Mouse (Mus musculus) limb, embryonic 11.5 days (tissue): ENCODE measurements around the gene Tshb. TPM values are rescaled to one million over a fixed set of nuclear protein-coding genes. Genes with fewer than 3 reads are reported as not detected.

Source experiments
- ATAC-seq: fragments of 200-750 bp; cut with Nextera tagmentation; 2 replicates; pipeline ENCODE4 v1.8.0; 2017; ENCODE audit warnings: low read depth; ENCODE audit not compliant: insufficient number of reproducible peaks, low FRiP score, low TSS enrichment
- DNase-seq: peaks from one replicate; pipeline ENCODE4 v3.0.0-alpha.2; 2015; ENCODE audit warnings: low spot score
- H3K27ac ChIP-seq: fragments of 300-500 bp; sonication (generic); replicated peaks from 2 replicates; pipeline ENCODE4 v1.5.1; 2014; ENCODE audit warnings: low read depth, mild to moderate bottlenecking, low read length
- H3K27me3 ChIP-seq: fragments of 300-500 bp; sonication (generic); 2 replicates; pipeline ENCODE4 v1.6.1; 2014; ENCODE audit warnings: mild to moderate bottlenecking, low read length, mixed read lengths; ENCODE audit not compliant: control insufficient read depth, insufficient read depth
- H3K36me3 ChIP-seq: fragments of 300-500 bp; sonication (generic); 2 replicates; pipeline ENCODE4 v1.6.1; 2014; ENCODE audit warnings: mild to moderate bottlenecking, low read length, moderate library complexity, mixed read lengths; ENCODE audit not compliant: control insufficient read depth, insufficient read depth
- H3K4me1 ChIP-seq: fragments of 300-500 bp; sonication (generic); 2 replicates; pipeline ENCODE4 v1.6.1; 2014; ENCODE audit warnings: low read length, mixed read lengths; ENCODE audit not compliant: control insufficient read depth, insufficient read depth
- H3K4me2 ChIP-seq: fragments of 300-500 bp; sonication (generic); 2 replicates; pipeline ENCODE4 v1.6.1; 2014; ENCODE audit warnings: low read depth, mild to moderate bottlenecking, moderate library complexity; ENCODE audit not compliant: severe bottlenecking
- H3K4me3 ChIP-seq: fragments of 300-500 bp; sonication (generic); 2 replicates; pipeline ENCODE4 v1.5.1; 2014; ENCODE audit warnings: low read depth, low read length
- H3K9ac ChIP-seq: fragments of 300-500 bp; sonication (generic); 2 replicates; pipeline ENCODE4 v1.6.1; 2014; ENCODE audit warnings: mild to moderate bottlenecking, low read length
- H3K9me3 ChIP-seq: fragments of 300-500 bp; sonication (generic); 2 replicates; pipeline ENCODE4 v1.6.1; 2016; ENCODE audit warnings: low read length; ENCODE audit not compliant: control insufficient read depth
- WGBS: fragments of 180-500 bp; shearing (Covaris S2); extraction: QIAGEN DNeasy Blood & Tissue Kit; methylation state at CpG from one replicate; pipeline ENCODE4 v1.1.7; 2014; 5-methylcytosine and 5-hydroxymethylcytosine counted together
- polyA plus RNA-seq: library from polyadenylated mRNA; unstranded; fragments of >200 nt; fragmentation: Nextera tagmentation; extraction: Ambion mirVana; gene quantifications from 2 replicates; pipeline ENCODE4 v1.2.1, GENCODE M21; 2014

The Tshb gene
- polyA plus RNA-seq, 1 experiment from 2014 or later: 0.07 TPM

DNA sequence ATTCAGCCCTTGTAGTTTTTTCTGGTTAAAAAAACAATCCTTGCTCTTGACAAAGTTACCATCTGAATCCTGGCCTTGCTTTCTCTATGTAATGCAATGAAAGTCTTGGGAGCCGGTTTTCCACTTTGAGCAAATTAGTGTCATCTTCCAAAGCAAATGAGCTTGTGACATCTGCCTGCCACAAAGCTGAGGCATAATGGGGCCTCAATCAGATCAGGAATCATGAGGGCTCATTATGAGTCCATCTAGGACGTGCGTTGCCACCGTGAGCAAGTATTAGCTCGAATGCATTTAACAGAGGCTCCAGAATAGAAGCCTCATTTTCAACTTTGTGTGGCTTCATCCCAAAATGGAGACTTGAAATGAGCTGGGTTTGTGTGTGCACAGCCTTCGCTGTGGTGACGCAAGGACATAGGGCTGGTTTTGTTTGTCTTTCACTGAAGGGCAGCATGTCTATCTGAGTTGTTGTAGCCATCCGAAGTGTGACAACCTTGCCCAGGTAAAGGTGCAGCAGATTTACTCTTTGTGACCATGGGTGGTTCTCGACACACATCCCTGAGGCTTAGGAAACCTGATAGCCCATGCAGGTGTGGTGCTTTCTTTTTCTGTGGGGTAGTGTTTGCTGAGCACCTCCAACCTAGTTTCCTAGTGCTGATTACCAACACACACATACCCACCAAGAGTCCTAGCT, 38.6 kb downstream of the Tshb start:
- H3K9me3 ChIP-seq: no peaks in the 10 kb centered on the region
- H3K27ac ChIP-seq: no peak overlapping the region
- WGBS: 90% methylated on average over 9 of the region's 9 CpGs
- H3K4me1 ChIP-seq: no peaks in the 10 kb centered on the region
- no peak overlapping the region for H3K4me2 ChIP-seq
- DNase-seq (no peak), ATAC-seq (no peak)
- H3K36me3 ChIP-seq: no peaks in the 10 kb centered on the region
- no peaks in the 10 kb centered on the region for H3K27me3 ChIP-seq
- no peak overlapping the region for H3K9ac ChIP-seq
- no peak overlapping the region for H3K4me3 ChIP-seq

DNA sequence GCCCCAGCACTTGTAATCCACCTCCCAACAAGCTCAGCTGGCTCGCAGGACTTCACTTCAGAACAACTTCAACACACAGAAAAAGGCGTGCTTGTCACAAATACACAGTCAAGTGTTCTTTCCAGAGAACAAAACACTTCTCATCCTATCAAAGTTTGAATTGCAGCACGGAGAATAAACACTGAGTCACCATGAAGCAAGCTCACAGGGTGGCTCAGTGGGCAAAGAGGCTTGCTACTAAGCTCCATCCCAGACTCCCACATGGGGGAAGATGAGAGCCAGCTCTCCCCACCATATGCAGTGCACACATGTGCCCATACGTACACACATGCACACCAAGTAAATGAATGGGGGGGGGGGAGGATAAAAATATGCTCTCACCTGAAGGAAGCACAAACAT, 39.3 kb downstream of the Tshb start:
- ATAC-seq (no peak), DNase-seq (no peak)
- Histone ChIP-seq H3K36me3 (no peaks in the 10 kb centered on the region), H3K4me3 (no peak overlapping the region), H3K9ac (no peak overlapping the region), H3K27ac (no peak overlapping the region), H3K4me1 (no peaks in the 10 kb centered on the region; the same call in 1 of the 2 replicates), H3K27me3 (no peaks in the 10 kb centered on the region), H3K4me2 (no peak overlapping the region), H3K9me3 (no peaks in the 10 kb centered on the region)
- 75% methylated on average over 4 of the region's 4 CpGs for WGBS

DNA sequence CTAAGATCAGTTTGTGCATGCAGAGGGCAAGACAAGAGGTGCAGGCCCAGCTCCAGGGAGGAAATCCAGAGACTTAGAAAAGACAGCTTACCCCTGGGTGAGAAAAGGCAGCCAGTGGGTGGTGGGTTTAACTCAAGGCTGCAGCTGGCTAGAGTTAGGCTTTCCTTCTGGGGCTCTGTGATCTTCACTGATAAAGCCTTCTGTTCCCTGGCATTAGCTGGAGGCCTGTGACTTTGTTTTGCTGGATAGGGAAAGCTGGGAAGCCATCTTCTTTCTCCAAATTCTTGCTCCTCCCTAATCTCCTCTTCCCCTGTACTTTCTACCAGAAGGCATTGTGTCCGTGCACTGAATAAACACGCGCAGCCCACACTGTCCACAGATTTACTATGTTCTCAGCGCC, 39.8 kb downstream of the Tshb start:
- Histone ChIP-seq H3K4me1 (no peaks in the 10 kb centered on the region; the same call in 1 of the 2 replicates), H3K27ac (no peak overlapping the region), H3K4me3 (no peak overlapping the region), H3K36me3 (no peaks in the 10 kb centered on the region), H3K27me3 (no peaks in the 10 kb centered on the region), H3K9me3 (no peaks in the 10 kb centered on the region), H3K4me2 (no peak overlapping the region), H3K9ac (no peak overlapping the region)
- ATAC-seq: no peak
- 79% methylated on average over 4 of the region's 4 CpGs for WGBS
- DNase-seq: no peak

DNA sequence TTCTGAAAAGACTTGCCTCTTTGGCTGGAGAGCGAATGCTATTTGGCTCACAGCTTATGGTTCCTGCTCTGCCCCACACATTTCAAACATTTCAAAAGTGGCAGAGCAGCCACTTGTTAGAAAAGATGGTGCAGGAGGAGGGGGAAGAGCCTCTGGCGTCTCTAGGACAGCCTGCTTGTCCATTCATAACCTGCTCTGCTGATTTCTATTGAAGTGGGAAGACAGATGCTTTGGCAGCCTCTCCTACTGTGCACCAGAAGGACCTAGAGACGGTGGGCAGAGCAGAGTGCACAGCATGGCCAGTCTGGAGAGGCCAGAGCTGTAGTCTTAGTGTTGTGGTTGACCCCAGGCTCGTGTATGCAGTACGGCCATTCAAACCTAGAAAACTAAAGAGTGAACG, 43.6 kb downstream of the Tshb start:
- ATAC-seq: no peak
- no peak for DNase-seq
- WGBS: 89% methylated on average over 6 of the region's 6 CpGs
- H3K4me1 ChIP-seq: peaks cover 2% of the 10 kb centered on the region; the same call in 1 of the 2 replicates
- H3K27ac ChIP-seq: no peak overlapping the region
- no peaks in the 10 kb centered on the region for H3K9me3 ChIP-seq
- 0 out of 2 replicates have a peak, but pooled peaks cover 2% of the 10 kb centered on the region for H3K27me3 ChIP-seq
- no peaks in the 10 kb centered on the region for H3K36me3 ChIP-seq
- H3K4me2 ChIP-seq: no peak overlapping the region
- no peak overlapping the region for H3K9ac ChIP-seq
- no peak overlapping the region for H3K4me3 ChIP-seq

DNA sequence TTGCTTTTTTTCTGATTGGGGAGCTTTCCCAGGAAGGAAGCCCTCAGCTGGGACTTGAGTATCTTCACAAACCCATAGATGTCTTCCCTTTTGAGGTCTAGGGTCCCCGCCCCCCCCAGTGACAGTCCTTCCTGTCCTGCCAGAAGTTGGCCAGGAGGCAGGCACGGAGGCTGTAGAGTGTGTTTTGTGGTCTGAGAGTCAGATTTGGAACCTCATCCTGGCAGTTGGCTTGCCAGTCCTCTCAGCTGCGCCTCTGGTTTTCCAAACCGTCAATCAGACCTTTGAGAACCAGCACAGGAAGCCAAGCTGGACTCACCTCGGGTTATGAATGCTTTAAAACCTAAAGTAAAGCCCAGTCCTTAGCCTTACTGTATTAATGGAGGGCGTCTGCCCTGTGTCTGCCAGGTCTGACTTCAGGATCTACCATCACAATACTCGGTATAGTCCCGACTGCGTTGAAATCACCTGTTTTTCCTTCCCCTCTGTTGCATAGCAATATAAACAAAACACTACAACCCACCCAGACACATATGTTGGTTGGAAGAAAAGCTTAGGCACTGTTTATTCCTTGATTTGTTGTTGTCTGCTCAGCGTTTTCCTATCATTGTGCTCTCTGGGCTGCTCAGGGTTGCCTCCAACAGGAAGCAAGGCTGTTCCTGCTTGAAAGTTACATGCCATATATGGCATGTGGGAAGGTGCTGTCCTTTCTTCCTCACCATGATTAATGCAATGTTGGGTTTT, 44.2 kb downstream of the Tshb start:
- ATAC-seq (no peak), DNase-seq (no peak)
- no peak overlapping the region for H3K4me2 ChIP-seq
- H3K9ac ChIP-seq: no peak overlapping the region
- no peaks in the 10 kb centered on the region for H3K36me3 ChIP-seq
- H3K4me1 ChIP-seq: peaks cover 2% of the 10 kb centered on the region; the same call in 1 of the 2 replicates
- H3K4me3 ChIP-seq: no peak overlapping the region
- no peaks in the 10 kb centered on the region for H3K9me3 ChIP-seq
- no peak overlapping the region for H3K27ac ChIP-seq
- 81% methylated on average over 10 of the region's 10 CpGs for WGBS
- H3K27me3 ChIP-seq: 0 out of 2 replicates have a peak, but pooled peaks cover 2% of the 10 kb centered on the region

DNA sequence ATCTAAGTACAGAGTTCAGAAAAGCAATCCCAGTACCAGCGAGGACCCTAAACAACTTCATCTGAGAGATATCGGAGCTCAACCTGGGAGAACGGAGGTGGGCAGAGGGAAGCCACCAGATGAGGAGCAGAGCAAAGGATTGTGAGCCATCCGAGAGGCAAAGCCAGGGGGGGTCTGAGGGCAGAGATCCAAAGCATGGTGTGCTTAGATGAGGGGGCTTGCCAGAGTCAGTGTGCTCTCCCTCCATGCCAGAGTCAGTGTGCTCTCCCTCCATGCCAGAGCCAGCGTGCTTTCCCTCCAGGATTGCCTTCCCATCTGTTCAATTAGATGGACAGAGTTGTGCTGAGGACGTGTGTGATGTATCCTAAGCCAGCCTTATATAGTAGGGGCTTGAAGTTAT, 45.4 kb downstream of the Tshb start:
- Histone ChIP-seq H3K27me3 (0 out of 2 replicates have a peak, but pooled peaks cover 2% of the 10 kb centered on the region), H3K27ac (no peak overlapping the region), H3K36me3 (no peaks in the 10 kb centered on the region), H3K9ac (no peak overlapping the region), H3K9me3 (no peaks in the 10 kb centered on the region), H3K4me3 (no peak overlapping the region), H3K4me2 (no peak overlapping the region), H3K4me1 (peaks cover 2% of the 10 kb centered on the region; the same call in 1 of the 2 replicates)
- ATAC-seq (no peak), DNase-seq (no peak)
- 76% methylated on average over 6 of the region's 6 CpGs for WGBS

DNA sequence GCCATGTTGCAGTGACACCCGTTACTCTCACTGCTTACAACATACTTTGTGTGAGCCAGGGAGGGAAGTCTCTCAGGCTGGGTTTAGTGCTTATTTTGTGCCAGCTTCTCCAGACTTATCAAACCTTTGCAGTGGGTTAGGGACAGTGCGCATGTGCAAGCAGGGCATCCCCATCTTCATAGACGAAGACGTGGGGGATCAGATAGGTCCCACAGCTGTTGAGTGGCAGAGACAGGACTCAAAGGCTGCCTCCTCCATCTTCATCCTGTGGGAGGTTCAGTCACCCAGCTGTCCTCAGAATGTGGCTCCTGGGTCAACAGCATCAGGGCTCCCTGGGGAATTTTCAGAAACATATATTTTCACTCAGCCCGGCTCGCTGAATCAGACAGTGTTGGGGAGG, 46.1 kb downstream of the Tshb start:
- H3K4me3 ChIP-seq: no peak overlapping the region
- 0 out of 2 replicates have a peak, but pooled peaks cover 2% of the 10 kb centered on the region for H3K27me3 ChIP-seq
- no peaks in the 10 kb centered on the region for H3K36me3 ChIP-seq
- H3K9ac ChIP-seq: no peak overlapping the region
- no peak overlapping the region for H3K4me2 ChIP-seq
- no peaks in the 10 kb centered on the region for H3K9me3 ChIP-seq
- H3K27ac ChIP-seq: no peak overlapping the region
- DNase-seq (no peak), ATAC-seq (no peak)
- 78% methylated on average over 6 of the region's 6 CpGs for WGBS
- H3K4me1 ChIP-seq: peaks cover 2% of the 10 kb centered on the region; the same call in 1 of the 2 replicates

DNA sequence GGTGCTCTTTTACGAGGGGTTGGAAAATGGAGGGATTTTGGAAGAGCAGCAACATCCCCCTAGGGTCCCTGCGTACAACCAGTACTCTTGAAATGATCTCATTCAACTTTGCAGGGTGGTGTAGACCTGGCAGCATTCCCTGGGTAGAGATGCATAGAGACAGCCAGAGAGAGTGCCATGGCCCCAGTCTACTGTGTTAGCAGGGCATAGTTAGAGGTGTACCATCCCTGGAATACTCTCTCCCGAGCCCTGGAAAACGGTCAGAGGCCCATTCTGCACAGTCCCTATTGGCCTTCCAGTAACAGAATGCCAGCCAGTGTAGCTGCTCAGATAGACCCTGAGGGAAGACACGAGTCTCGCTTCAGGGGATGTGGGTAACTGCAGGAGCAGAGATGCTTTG, 46.9 kb downstream of the Tshb start:
- ATAC-seq: 0 out of 2 replicates have a peak, but pooled peaks have one; percentile 13
- peak overlapping the region; percentile 71 for H3K4me2 ChIP-seq

More for the DNA sequence above, 46.9 kb downstream of the Tshb start:
- Histone ChIP-seq H3K9me3 (no peaks in the 10 kb centered on the region), H3K27ac (no peak overlapping the region), H3K4me3 (peak overlapping the region; percentile 76), H3K27me3 (0 out of 2 replicates have a peak, but pooled peaks cover 2% of the 10 kb centered on the region), H3K9ac (no peak overlapping the region), H3K36me3 (no peaks in the 10 kb centered on the region), H3K4me1 (peaks cover 2% of the 10 kb centered on the region; the same call in 1 of the 2 replicates)
- WGBS: 60% methylated on average over 6 of the region's 6 CpGs
- no peak for DNase-seq
